Mouse (Mus musculus) mouse embryonic stem cell (cell line): ENCODE measurements at regions not wholly inside any gene's neighbourhood (a gene's known extent, or its start where the extent isn't known, plus 50 kb on each side); places are given as distances from the start of the nearest gene placed in this dataset.

Source experiments
- in situ Hi-C, 2 experiments: fragments of 300-500 bp; cut with MboI; formaldehyde crosslinking; loops; 1 replicate in 1 of 2; 3 replicates in 1 of 2; pipeline ENCODE4 v1.14.3; 2019 to 2020; ENCODE audit warnings: low sequenced_read_pairs in 2 of 2, low pct_unique_long_range_greater_than_20kb in 1 of 2, mixed read lengths in 1 of 2; ENCODE audit not compliant: unreplicated experiment in 1 of 2

- in situ Hi-C loops, result no loop called here
Measured at GRCm38 (mm10) chr16:29820704-29821103, 241.6 kb downstream of the Opa1 start.

GRCm38 (mm10) chr16:29822110-29822509, 242.1 kb upstream of the Hes1 start:
- in situ Hi-C loops, result no loop called here

GRCm38 (mm10) chr16:29822843-29823401, 241.3 kb upstream of the Hes1 start:
- in situ Hi-C loops, result no loop called here

DNA sequence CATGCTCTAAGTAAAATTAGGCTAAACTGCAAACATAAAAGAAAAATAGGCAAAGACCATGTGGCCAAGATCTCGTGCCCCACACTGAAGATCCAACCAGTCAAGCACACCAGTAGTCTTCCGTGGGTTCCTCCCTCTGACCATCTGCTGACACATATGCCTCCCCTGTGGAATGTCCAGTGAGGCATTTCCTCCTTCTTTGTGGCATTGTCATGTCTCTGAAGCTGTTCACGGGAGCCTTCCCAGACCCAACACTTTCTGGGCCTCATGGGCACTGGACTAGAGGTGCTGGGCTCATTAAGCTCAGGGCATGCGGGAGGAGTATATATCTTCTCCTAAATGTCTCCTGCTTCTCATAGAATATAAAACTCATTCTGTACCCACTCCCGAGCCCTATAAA, 237.3 kb upstream of the Hes1 start:
- in situ Hi-C loops, result no loop called here

DNA sequence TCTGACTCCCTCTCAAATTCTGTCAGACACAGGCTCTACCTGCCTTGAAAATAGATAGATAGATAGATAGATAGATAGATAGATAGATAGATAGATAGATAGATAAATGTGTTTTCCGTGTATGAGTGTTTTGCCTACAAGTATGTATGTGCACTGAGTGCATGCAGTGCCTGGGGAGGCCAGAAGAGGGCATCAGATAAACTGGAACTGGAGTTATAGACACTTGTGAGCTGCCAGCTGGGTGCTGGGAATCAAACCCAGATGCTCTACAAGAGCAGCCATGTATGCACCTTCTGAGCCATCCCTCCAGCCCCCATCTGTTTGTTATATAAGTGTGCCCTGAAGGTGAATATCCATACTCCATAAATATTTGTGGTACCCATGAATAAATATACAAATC, 236.4 kb upstream of the Hes1 start:
- in situ Hi-C loops, result no loop called here

- in situ Hi-C loops, result no loop called here
Measured at GRCm38 (mm10) chr16:29829457-29829856, 234.7 kb upstream of the Hes1 start.

GRCm38 (mm10) chr16:29830101-29830500, 234.1 kb upstream of the Hes1 start:
- in situ Hi-C loops, result no loop called here

- in situ Hi-C loops, result no loop called here
Measured at GRCm38 (mm10) chr16:29833298-29833697, 230.9 kb upstream of the Hes1 start.

DNA sequence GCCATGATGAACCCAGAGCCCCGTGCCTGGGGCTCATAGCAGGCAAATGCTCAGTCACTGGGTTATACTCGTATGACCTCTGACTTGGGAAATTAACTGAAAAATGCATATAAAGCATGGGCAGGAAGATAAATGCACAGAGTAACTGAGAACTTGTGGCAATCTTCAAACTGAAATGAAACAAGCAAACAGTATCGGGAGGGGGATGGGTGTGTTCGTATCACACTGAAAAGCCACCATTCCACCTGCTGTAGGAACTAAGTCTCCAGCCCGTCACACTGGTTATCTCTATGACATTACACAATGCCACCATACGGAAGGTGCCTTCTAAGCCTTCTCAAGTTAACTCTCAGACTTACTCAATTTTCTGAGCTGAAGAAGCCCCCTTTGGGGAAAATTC, 230.3 kb upstream of the Hes1 start:
- in situ Hi-C loops, result no loop called here

- in situ Hi-C loops, result no loop called here
Measured at GRCm38 (mm10) chr16:29834669-29835068, 229.5 kb upstream of the Hes1 start.

GRCm38 (mm10) chr16:29837025-29837629, 227.1 kb upstream of the Hes1 start:
- in situ Hi-C loops, result no loop called here

DNA sequence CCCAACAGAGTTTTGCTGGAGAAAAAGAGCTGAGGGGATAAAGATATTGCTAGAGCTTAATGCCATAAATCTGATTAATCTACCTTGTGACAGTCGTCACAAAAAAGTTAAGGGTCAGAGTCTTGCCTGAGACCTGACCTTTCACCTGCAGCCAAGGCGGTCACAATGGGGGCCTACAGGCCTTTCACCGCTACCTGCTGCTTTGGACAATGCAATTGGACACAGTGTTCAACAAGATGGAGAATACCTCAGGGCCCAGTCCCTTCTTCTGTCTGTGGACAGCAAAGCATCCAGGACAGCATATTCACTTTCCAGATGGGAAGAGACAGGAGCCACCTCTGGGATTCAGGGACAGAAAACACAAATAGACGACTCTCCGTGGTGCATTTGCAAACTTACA, 226.3 kb upstream of the Hes1 start:
- in situ Hi-C loops, result no loop called here

- in situ Hi-C loops, result no loop called here
Measured at GRCm38 (mm10) chr16:29838981-29839661, 225.1 kb upstream of the Hes1 start.

- in situ Hi-C loops, result no loop called here
Measured at GRCm38 (mm10) chr16:29839662-29840001, 224.6 kb upstream of the Hes1 start.

GRCm38 (mm10) chr16:29840412-29840811, 223.8 kb upstream of the Hes1 start:
- in situ Hi-C loops, result no loop called here

DNA sequence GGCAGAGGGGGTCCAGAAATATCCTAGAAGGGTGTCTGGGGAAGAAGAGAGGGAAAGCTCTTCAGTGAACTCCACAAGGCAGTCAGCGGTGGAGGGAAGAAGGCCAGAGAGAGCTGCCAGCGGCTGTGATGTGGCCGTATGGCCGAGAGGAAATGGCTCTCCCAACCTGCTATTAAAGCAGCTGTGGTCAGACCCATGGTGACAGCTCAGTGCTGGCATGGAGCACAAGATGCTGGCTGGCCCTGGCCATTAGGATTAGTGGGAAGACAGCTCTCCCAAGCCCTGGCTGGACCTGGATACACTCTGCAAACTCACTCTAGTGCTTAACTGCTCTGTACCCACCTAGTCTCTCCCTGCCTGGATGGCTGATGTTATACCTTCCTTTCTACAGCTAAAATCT, 223.1 kb upstream of the Hes1 start:
- in situ Hi-C loops, result no loop called here

DNA sequence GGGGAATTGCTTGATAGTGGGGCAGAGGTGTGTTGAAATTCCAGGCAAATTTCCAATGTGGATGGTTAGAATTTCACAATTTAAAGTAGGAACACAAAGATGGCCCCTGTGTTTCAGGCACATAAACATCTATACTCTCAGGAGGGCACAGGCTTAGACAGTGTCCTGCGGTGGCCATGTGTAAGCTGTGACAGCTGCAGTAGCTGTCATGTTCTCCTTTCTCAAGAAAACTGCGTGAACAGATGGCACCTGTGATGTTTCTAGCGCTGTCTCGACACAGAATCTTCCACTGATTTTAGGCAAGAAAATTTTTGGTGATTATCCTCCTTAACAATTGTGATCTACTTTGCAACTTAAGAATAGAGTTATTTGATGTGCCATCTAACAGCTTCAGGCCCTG, 222.1 kb upstream of the Hes1 start:
- in situ Hi-C loops, result no loop called here

DNA sequence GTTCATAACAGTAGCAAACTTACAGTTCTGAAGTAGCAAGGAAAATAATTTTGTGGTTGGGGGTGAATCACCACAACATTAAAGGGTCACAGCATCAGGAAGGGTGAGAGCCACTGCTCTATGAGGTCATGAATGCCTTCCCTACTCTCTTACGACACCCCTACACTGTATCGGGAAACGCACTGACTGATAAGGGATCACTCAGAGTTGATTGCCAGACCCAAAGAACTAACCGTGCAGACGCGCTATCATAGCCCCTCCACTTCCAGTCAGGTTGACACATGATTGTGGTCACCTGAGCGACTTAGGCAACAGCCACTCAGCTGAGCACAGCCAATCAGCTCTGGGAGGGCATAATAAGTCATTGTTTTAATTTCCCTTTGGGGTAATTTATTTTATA, 220.7 kb upstream of the Hes1 start:
- in situ Hi-C loops, result no loop called here

DNA sequence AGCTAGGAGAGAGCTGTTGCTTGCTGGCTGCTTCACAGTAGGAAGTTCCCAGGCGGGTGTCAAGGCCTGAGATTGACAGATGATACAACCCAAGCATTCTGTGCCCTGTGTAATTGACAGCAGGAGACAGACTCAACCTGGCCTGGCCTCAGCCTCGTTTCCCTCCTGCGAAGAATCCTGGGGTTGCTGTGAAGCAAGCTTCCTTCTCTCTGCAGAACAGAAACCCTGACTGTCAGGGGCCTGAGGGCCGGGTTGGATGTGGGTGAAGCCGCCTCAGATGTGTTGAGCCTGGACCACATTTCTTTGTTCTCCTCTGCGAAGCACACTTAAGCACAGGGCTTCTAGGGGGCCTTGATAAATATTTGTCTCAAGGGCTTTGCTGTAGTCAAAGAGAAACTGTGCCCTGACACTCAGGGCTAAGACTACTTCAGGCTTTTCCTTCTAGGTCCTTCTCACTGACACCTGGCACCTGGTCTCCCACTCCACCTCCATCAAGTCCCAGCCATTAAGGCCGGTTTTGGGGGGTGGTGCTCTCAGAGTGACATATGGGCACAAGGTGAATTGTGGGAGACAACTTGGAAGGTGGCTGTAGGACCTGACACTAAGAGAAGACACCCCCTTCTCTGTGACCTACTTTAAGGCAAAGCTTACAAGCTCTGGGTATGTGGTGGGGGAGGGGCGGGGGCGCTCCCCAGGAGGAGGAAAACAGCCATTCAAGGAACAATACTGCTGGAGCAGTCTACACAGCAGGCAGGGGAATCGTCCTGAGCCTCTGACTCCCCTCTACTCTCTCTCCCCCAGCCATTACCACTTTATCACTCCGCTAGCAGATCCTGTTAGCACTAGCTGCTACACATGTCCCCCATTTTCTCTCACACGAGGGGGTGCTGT, 219.2 kb upstream of the Hes1 start:
- in situ Hi-C loops, result no loop called here
